Mouse (Mus musculus): ENCODE results near the gene Zfp36l2. TPM values are rescaled to one million over a fixed set of nuclear protein-coding genes. Genes with fewer than 3 reads are reported as not detected.

Zfp36l2 gene
- polyA plus RNA-seq, 1 experiment from 2014 or later = 14.0 TPM

GRCm38 (mm10) chr17:84146458-84147182, 41.1 kb downstream of the Zfp36l2 start:
- Histone ChIP-seq H3K9ac (ENCODE audit: low read length) (no peak overlapping the region), H3K4me2 (ENCODE audit: low read depth) (no peak overlapping the region), H3K4me3 (ENCODE audit: low read depth, low read length) (no peak overlapping the region), H3K36me3 (ENCODE audit: control insufficient read depth, insufficient read depth, low read length) (no peaks in the 10 kb centered on the region), H3K9me3 (ENCODE audit: control insufficient read depth, low read length) (no peaks in the 10 kb centered on the region), H3K4me1 (ENCODE audit: control insufficient read depth, insufficient read depth, low read length) (peaks cover 9% of the 10 kb centered on the region), H3K27me3 (ENCODE audit: control insufficient read depth, insufficient read depth, low read length) (no peaks in the 10 kb centered on the region), H3K27ac (ENCODE audit: low read depth, low read length) (no peak overlapping the region)
- DNase-seq (ENCODE audit: low spot score) = no peak
- ATAC-seq (ENCODE audit: insufficient read depth, low FRiP score, low TSS enrichment) = no peak
- 39% methylated on average over 7 of the region's 7 CpGs for WGBS

GRCm38 (mm10) chr17:84145826-84146287, 41.9 kb downstream of the Zfp36l2 start:
- no peaks in the 10 kb centered on the region for H3K9me3 ChIP-seq (ENCODE audit: control insufficient read depth, low read length)
- DNase-seq (ENCODE audit: low spot score) (no peak), ATAC-seq (ENCODE audit: insufficient read depth, low FRiP score, low TSS enrichment) (no peak)
- H3K27me3 ChIP-seq (ENCODE audit: control insufficient read depth, insufficient read depth, low read length) = no peaks in the 10 kb centered on the region
- no peak overlapping the region for H3K4me2 ChIP-seq (ENCODE audit: low read depth)
- H3K27ac ChIP-seq (ENCODE audit: low read depth, low read length) = no peak overlapping the region
- no peaks in the 10 kb centered on the region for H3K36me3 ChIP-seq (ENCODE audit: control insufficient read depth, insufficient read depth, low read length)
- WGBS = 13% methylated on average over 10 of the region's 10 CpGs
- H3K9ac ChIP-seq (ENCODE audit: low read length) = no peak overlapping the region
- no peak overlapping the region for H3K4me3 ChIP-seq (ENCODE audit: low read depth, low read length)
- peaks cover 9% of the 10 kb centered on the region for H3K4me1 ChIP-seq (ENCODE audit: control insufficient read depth, insufficient read depth, low read length)

- Histone ChIP-seq H3K27ac (ENCODE audit: low read depth, low read length) (no peak overlapping the region), H3K4me1 (ENCODE audit: control insufficient read depth, insufficient read depth, low read length) (peaks cover 9% of the 10 kb centered on the region)
- WGBS = 76% methylated on average over 5 of the region's 5 CpGs
Measured at GRCm38 (mm10) chr17:84144762-84145599, 42.8 kb downstream of the Zfp36l2 start.

GRCm38 (mm10) chr17:84144130-84144529, 43.6 kb downstream of the Zfp36l2 start:
- no peaks in the 10 kb centered on the region for H3K27me3 ChIP-seq (ENCODE audit: control insufficient read depth, insufficient read depth, low read length)
- H3K4me3 ChIP-seq (ENCODE audit: low read depth, low read length) = no peak overlapping the region
- no peak for ATAC-seq (ENCODE audit: insufficient read depth, low FRiP score, low TSS enrichment)
- DNase-seq (ENCODE audit: low spot score) = no peak
- no peak overlapping the region for H3K27ac ChIP-seq (ENCODE audit: low read depth, low read length)
- H3K9me3 ChIP-seq (ENCODE audit: control insufficient read depth, low read length) = no peaks in the 10 kb centered on the region
- no peaks in the 10 kb centered on the region for H3K36me3 ChIP-seq (ENCODE audit: control insufficient read depth, insufficient read depth, low read length)
- no peak overlapping the region for H3K4me2 ChIP-seq (ENCODE audit: low read depth)
- WGBS = 84% methylated on average over 3 of the region's 3 CpGs
- H3K4me1 ChIP-seq (ENCODE audit: control insufficient read depth, insufficient read depth, low read length) = peaks cover 8% of the 10 kb centered on the region
- no peak overlapping the region for H3K9ac ChIP-seq (ENCODE audit: low read length)

More at GRCm38 (mm10) chr17:84144762-84145599, 42.8 kb downstream of the Zfp36l2 start:
- Histone ChIP-seq H3K9ac (ENCODE audit: low read length) (no peak overlapping the region), H3K36me3 (ENCODE audit: control insufficient read depth, insufficient read depth, low read length) (no peaks in the 10 kb centered on the region), H3K4me3 (ENCODE audit: low read depth, low read length) (no peak overlapping the region), H3K27me3 (ENCODE audit: control insufficient read depth, insufficient read depth, low read length) (no peaks in the 10 kb centered on the region), H3K4me2 (ENCODE audit: low read depth) (no peak overlapping the region), H3K9me3 (ENCODE audit: control insufficient read depth, low read length) (no peaks in the 10 kb centered on the region)
- no peak for DNase-seq (ENCODE audit: low spot score)
- no peak for ATAC-seq (ENCODE audit: insufficient read depth, low FRiP score, low TSS enrichment)

- H3K4me2 ChIP-seq (ENCODE audit: low read depth) = no peak overlapping the region
- ATAC-seq (ENCODE audit: insufficient read depth, low FRiP score, low TSS enrichment) = no peak
- DNase-seq (ENCODE audit: low spot score) = no peak
- 43% methylated on average over 12 of the region's 12 CpGs for WGBS
- no peaks in the 10 kb centered on the region for H3K36me3 ChIP-seq (ENCODE audit: control insufficient read depth, insufficient read depth, low read length)
- no peaks in the 10 kb centered on the region for H3K27me3 ChIP-seq (ENCODE audit: control insufficient read depth, insufficient read depth, low read length)
- H3K4me3 ChIP-seq (ENCODE audit: low read depth, low read length) = no peak overlapping the region
- no peaks in the 10 kb centered on the region for H3K9me3 ChIP-seq (ENCODE audit: control insufficient read depth, low read length)
- no peak overlapping the region for H3K9ac ChIP-seq (ENCODE audit: low read length)
- peaks cover 4% of the 10 kb centered on the region for H3K4me1 ChIP-seq (ENCODE audit: control insufficient read depth, insufficient read depth, low read length)
- no peak overlapping the region for H3K27ac ChIP-seq (ENCODE audit: low read depth, low read length)
Measured at GRCm38 (mm10) chr17:84143219-84143844, 44.4 kb downstream of the Zfp36l2 start.

- Histone ChIP-seq H3K4me1 (ENCODE audit: control insufficient read depth, insufficient read depth, low read length) (peaks cover 4% of the 10 kb centered on the region), H3K36me3 (ENCODE audit: control insufficient read depth, insufficient read depth, low read length) (no peaks in the 10 kb centered on the region), H3K27me3 (ENCODE audit: control insufficient read depth, insufficient read depth, low read length) (no peaks in the 10 kb centered on the region), H3K4me2 (ENCODE audit: low read depth) (no peak overlapping the region), H3K9me3 (ENCODE audit: control insufficient read depth, low read length) (no peaks in the 10 kb centered on the region), H3K9ac (ENCODE audit: low read length) (no peak overlapping the region), H3K4me3 (ENCODE audit: low read depth, low read length) (no peak overlapping the region), H3K27ac (ENCODE audit: low read depth, low read length) (no peak overlapping the region)
- WGBS = 86% methylated on average over 6 of the region's 6 CpGs
- ATAC-seq (ENCODE audit: insufficient read depth, low FRiP score, low TSS enrichment) = no peak
- DNase-seq (ENCODE audit: low spot score) = no peak
Measured at GRCm38 (mm10) chr17:84141691-84142090, 46.1 kb downstream of the Zfp36l2 start.

GRCm38 (mm10) chr17:84140822-84141507, 46.8 kb downstream of the Zfp36l2 start:
- Histone ChIP-seq H3K9ac (ENCODE audit: low read length) (no peak overlapping the region), H3K27me3 (ENCODE audit: control insufficient read depth, insufficient read depth, low read length) (no peaks in the 10 kb centered on the region), H3K4me1 (ENCODE audit: control insufficient read depth, insufficient read depth, low read length) (peaks cover 2% of the 10 kb centered on the region), H3K4me3 (ENCODE audit: low read depth, low read length) (no peak overlapping the region), H3K27ac (ENCODE audit: low read depth, low read length) (no peak overlapping the region), H3K4me2 (ENCODE audit: low read depth) (no peak overlapping the region), H3K9me3 (ENCODE audit: control insufficient read depth, low read length) (no peaks in the 10 kb centered on the region), H3K36me3 (ENCODE audit: control insufficient read depth, insufficient read depth, low read length) (no peaks in the 10 kb centered on the region)
- no peak for DNase-seq (ENCODE audit: low spot score)
- 58% methylated on average over 10 of the region's 10 CpGs for WGBS
- ATAC-seq (ENCODE audit: insufficient read depth, low FRiP score, low TSS enrichment) = no peak

- Histone ChIP-seq H3K4me1 (ENCODE audit: control insufficient read depth, insufficient read depth, low read length) (no peaks in the 10 kb centered on the region), H3K27ac (ENCODE audit: low read depth, low read length) (no peak overlapping the region), H3K9me3 (ENCODE audit: control insufficient read depth, low read length) (no peaks in the 10 kb centered on the region), H3K36me3 (ENCODE audit: control insufficient read depth, insufficient read depth, low read length) (no peaks in the 10 kb centered on the region), H3K27me3 (ENCODE audit: control insufficient read depth, insufficient read depth, low read length) (no peaks in the 10 kb centered on the region), H3K4me3 (ENCODE audit: low read depth, low read length) (no peak overlapping the region), H3K4me2 (ENCODE audit: low read depth) (no peak overlapping the region), H3K9ac (ENCODE audit: low read length) (no peak overlapping the region)
- WGBS = 48% methylated on average over 11 of the region's 11 CpGs
- no peak for DNase-seq (ENCODE audit: low spot score)
- ATAC-seq (ENCODE audit: insufficient read depth, low FRiP score, low TSS enrichment) = no peak
Measured at GRCm38 (mm10) chr17:84137393-84138171, 50.2 kb downstream of the Zfp36l2 start.

Measured in neural tube, embryonic 11.5 days (tissue).